Mouse (Mus musculus) Patski (cell line): ENCODE results near the gene Naa38. TPM values are rescaled to one million over a fixed set of nuclear protein-coding genes. Genes with fewer than 3 reads are reported as not detected.

Experiments
- ATAC-seq: fragments of 100-300 bp; one replicate; pipeline ENCODE4 v1.8.0; 2021
- CTCF ChIA-PET: fragments of 350-600 bp; sonication (Branson Sonifier 250); formaldehyde crosslinking; loops from one replicate; lab custom pipeline; 2022; ENCODE audit warnings: inconsistent platforms; lab: Charles Lee
- POLR2A ChIA-PET: fragments of 350-600 bp; sonication (Branson Sonifier 250); formaldehyde crosslinking; loops from one replicate; lab custom pipeline; 2022; ENCODE audit warnings: antibody characterized with exemption, inconsistent platforms; lab: Charles Lee
- DNase-seq: peaks from one replicate; pipeline ENCODE4 v3.0.0-alpha.2; 2011; ENCODE audit warnings: low read depth, low spot score
- H3K27me3 ChIP-seq: fragments of 371-371 bp; one replicate; pipeline ENCODE4 v1.5.1; 2021
- CTCF ChIP-seq: fragments of 100-300 bp; IDR thresholded peaks from one replicate; pipeline ENCODE4 v1.5.1; 2021
- in situ Hi-C: fragments of 300-500 bp; cut with MboI; formaldehyde crosslinking; loops from 3 replicates; pipeline ENCODE4 v1.11.1; 2018; ENCODE audit warnings: low pct_unique_long_range_greater_than_20kb, mixed read lengths
- polyA plus RNA-seq: library from polyadenylated mRNA; unstranded; gene quantifications from one replicate; pipeline ENCODE4 v1.2.3, GENCODE M21; 2021

Naa38 gene
- polyA plus RNA-seq, 1 experiment from 2014 or later: 128 TPM

- TF ChIP-seq CTCF: no peak
- ATAC-seq (no peak), DNase-seq (no peak)
- ChIA-PET CTCF (interaction anchor here (1.0 to 2.5 kb wide), 2 partner anchors 8 to 142 kb away, joined by 4 to 9 read pairs; no protein-coding TSS in a partner anchor), POLR2A (interaction anchor here (1.4 kb wide), 1 partner anchor 42 kb away, joined by 3 read pairs; no protein-coding TSS in a partner anchor)
- in situ Hi-C loops: loop anchor here (5.0 to 25.0 kb wide), 3 partner anchors 261 to 576 kb away; partner anchors contain the start of genes Ctdnep1, Eif4a1, Elp5 and Gabarap
- no peaks in the 10 kb centered on the region for H3K27me3 ChIP-seq
These were observed 15.8 kb downstream of the Naa38 start for GRCm38 (mm10) chr11:69411073-69411535.

DNA sequence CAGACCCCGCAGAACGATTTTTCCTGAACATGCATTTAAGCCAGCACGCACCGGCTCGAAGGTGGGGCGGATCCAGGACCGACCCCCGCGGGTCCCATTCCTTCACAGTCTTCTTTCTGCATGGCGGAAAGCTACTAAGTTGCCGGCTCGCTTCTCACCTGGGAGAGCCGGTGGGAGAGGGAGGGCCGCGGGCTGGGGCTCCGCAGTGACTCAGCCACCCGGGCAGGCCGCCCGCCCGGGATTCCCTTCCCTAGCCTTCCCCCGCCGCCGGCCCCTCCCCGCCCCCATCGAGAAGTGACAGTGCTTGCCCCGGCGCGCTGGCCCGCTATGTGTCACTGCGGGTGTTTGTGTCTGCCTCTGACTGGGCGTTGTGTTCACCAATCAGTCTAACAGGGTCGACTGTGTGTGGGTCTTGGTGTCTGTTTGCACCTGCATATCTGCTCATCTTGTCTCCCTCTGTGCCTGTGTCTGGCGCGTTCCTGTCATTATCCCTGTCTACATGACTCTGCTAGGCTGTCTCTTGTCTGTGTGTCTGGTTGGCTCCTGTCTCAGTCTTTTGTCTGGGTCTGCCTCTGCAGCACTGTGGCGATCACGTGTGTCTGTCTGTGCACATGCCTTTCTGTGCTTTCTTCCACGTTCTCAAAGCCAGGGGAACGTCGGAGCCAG is 16.4 kb downstream of the Naa38 start:
- TF ChIP-seq CTCF: no peak
- DNase-seq: no peak
- H3K27me3 ChIP-seq: no peaks in the 10 kb centered on the region
- ChIA-PET POLR2A (interaction anchor here (0.7 to 1.4 kb wide), 3 partner anchors 35 to 151 kb away, joined by 3 to 4 read pairs (median 3); no protein-coding TSS in a partner anchor), CTCF (interaction anchor here (1.0 to 2.5 kb wide), 2 partner anchors 8 to 142 kb away, joined by 4 to 9 read pairs; no protein-coding TSS in a partner anchor)
- no peak for ATAC-seq
- in situ Hi-C loops: loop anchor here (5.0 to 25.0 kb wide), 3 partner anchors 261 to 576 kb away; partner anchors contain the start of genes Ctdnep1, Eif4a1, Elp5 and Gabarap

DNA sequence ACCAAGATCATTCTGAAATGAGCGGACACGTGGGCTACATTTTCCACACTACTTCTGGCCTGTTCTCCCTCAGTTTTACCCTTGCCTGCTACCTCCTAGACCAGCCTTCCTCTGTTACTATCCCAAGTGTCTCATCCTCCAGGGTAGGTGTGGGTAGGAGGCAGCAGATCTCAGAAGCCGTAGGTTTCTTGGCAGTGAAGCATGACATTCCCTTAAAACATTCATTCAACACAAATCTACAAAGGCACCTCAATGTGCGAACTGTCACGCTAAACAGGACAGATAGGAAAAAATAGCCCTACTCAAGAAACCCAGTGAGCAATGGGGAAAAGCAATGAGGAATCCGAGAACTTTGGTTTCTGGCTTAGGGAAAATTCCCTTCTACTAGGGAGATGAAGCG is 17.3 kb downstream of the Naa38 start:
- ATAC-seq (no peak), DNase-seq (no peak)
- ChIA-PET POLR2A (no interaction called here), CTCF (no interaction called here)
- in situ Hi-C loops: loop anchor here (5.0 to 25.0 kb wide), 3 partner anchors 260 to 575 kb away; partner anchors contain the start of genes Ctdnep1, Eif4a1, Elp5 and Gabarap
- no peaks in the 10 kb centered on the region for H3K27me3 ChIP-seq
- TF ChIP-seq CTCF: no peak

- no peaks in the 10 kb centered on the region for H3K27me3 ChIP-seq
- in situ Hi-C loops: loop anchor here (5.0 to 25.0 kb wide), 3 partner anchors 259 to 574 kb away; partner anchors contain the start of genes Ctdnep1, Eif4a1, Elp5 and Gabarap
- DNase-seq (no peak), ATAC-seq (no peak)
- ChIA-PET CTCF (interaction anchor here (0.9 kb wide), 1 partner anchor 22 kb away, joined by 3 read pairs; no protein-coding TSS in a partner anchor), POLR2A (interaction anchor here (0.5 kb wide), 1 partner anchor 11 kb away, joined by 3 read pairs; no protein-coding TSS in a partner anchor)
- no peak for TF ChIP-seq CTCF
These were observed 18.2 kb downstream of the Naa38 start, which contains the start of gene Kdm6b for GRCm38 (mm10) chr11:69413221-69414181. Gene Kdm6b (minus strand): TSS chr11:69413675.

DNA sequence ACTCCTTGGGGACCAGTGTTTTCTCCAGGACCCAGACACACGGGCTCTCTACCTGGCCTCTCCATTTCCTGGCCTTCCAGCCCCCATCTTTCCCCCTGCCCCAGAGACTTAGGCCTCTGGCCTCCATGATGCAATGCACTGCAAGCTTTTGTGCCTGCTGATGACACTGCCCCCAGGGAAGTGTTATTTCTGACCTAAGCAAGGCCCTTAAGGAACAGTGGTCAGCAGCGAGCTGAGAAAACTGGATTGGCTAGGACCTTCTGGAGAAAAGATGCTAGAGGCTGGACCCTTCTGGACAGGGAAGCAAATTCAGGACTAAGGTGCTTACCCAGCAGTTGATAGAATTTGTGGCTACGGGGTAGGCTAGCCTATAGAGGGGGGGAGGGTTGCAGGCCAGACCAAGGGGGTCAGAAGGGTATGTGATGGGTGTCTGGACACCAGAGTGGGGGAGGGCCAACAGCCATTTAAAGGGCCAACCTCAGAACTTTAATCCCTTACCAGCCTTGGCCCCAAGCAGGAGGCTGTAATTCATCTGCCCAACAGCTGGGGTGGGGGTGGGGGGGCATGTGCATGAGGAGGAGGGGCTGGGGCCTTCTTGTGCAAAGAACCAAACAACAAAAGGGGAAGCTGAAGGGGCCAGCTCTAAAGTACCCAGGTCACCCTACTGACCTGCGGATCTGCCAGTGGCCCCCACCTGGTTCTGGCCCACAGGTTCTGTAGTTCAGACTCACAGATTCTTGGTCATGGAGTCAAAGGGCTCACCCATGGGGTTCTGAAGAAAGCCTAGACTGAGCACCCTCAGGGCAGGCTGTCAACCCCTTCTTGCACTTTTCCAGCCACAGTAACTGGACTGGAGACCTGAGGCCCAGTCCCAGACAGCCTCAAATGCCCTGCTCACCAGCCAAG is 19.4 kb downstream of the Naa38 start:
- no peak for ATAC-seq
- POLR2A ChIA-PET: interaction anchor here (0.5 to 0.9 kb wide), 3 partner anchors 12 to 19 kb away, joined by 3 to 4 read pairs (median 4); partner anchors contain the start of genes Cyb5d1 and Naa38
- in situ Hi-C loops: loop anchor here (5.0 to 25.0 kb wide), 3 partner anchors 258 to 573 kb away; partner anchors contain the start of genes Ctdnep1, Eif4a1, Elp5 and Gabarap

DNA sequence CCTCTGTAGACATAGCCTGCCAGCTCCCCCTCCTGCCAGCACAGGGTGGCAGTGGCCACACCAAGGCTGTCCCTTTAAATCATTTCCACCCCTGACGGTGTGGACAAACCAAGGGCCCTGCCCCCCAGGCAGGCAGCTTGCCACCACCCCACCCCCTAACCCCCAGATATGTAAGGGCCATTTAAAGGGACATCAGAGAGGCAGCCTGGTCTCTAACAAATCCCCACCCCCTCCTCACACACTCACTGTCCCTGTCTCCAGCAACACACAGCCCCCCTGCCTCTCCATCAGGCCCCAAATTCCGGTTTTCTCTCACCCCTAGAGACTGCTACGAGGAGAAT is 20.0 kb downstream of the Naa38 start:
- DNase-seq (no peak), ATAC-seq (peak; percentile 24)
- in situ Hi-C loops: loop anchor here (25.0 kb wide), 1 partner anchor 572 kb away; the partner anchor contains the start of genes Ctdnep1, Elp5, Gabarap and Phf23
- POLR2A ChIA-PET: interaction anchor here (0.8 to 0.9 kb wide), 2 partner anchors 18 to 20 kb away, joined by 4 read pairs; partner anchors contain the start of genes Cyb5d1 and Naa38
- CTCF ChIA-PET: no interaction called here
- TF ChIP-seq CTCF: no peak
- no peaks in the 10 kb centered on the region for H3K27me3 ChIP-seq

More for the DNA sequence above, 19.4 kb downstream of the Naa38 start:
- no peak for DNase-seq
- CTCF ChIA-PET: interaction anchor here (0.9 kb wide), 1 partner anchor 21 kb away, joined by 3 read pairs; no protein-coding TSS in a partner anchor
- no peaks in the 10 kb centered on the region for H3K27me3 ChIP-seq
- TF ChIP-seq CTCF: no peak

- no peak for TF ChIP-seq CTCF
- in situ Hi-C loops: loop anchor here (25.0 kb wide), 1 partner anchor 571 kb away; the partner anchor contains the start of genes Ctdnep1, Elp5, Gabarap and Phf23
- ATAC-seq: no peak
- no peak for DNase-seq
- CTCF ChIA-PET: no interaction called here
- no peaks in the 10 kb centered on the region for H3K27me3 ChIP-seq
- POLR2A ChIA-PET: interaction anchor here (0.8 to 1.5 kb wide), 2 partner anchors 16 to 21 kb away, joined by 7 read pairs; partner anchors contain the start of genes Cyb5d1 and Naa38
These were observed 20.6 kb downstream of the Naa38 start for GRCm38 (mm10) chr11:69415668-69416451.

GRCm38 (mm10) chr11:69416509-69416908 is 21.2 kb downstream of the Naa38 start:
- POLR2A ChIA-PET: interaction anchor here (0.6 to 1.6 kb wide), 4 partner anchors 16 to 272 kb away, joined by 3 to 7 read pairs (median 6); partner anchors contain the start of genes Cyb5d1 and Naa38
- TF ChIP-seq CTCF: no peak
- ATAC-seq (no peak), DNase-seq (no peak)
- CTCF ChIA-PET: interaction anchor here (0.7 to 1.5 kb wide), 3 partner anchors 8 to 160 kb away, joined by 3 to 4 read pairs (median 3); no protein-coding TSS in a partner anchor
- in situ Hi-C loops: loop anchor here (25.0 kb wide), 1 partner anchor 571 kb away; the partner anchor contains the start of genes Ctdnep1, Elp5, Gabarap and Phf23
- H3K27me3 ChIP-seq: peaks cover 5% of the 10 kb centered on the region
